Mouse (Mus musculus) megakaryocyte, embryonic 14.5 days (primary cell): ENCODE data around the gene Trip12. TPM values are rescaled to one million over a fixed set of nuclear protein-coding genes. Genes with fewer than 3 reads are reported as not detected.

Experiments
- H3K27me3 ChIP-seq: replicated peaks from 2 replicates; pipeline ENCODE3; 2012; ENCODE audit warnings: inconsistent platforms
- H3K36me3 ChIP-seq: replicated peaks from 2 replicates; pipeline ENCODE3; 2012; ENCODE audit warnings: low read length, inconsistent platforms, mixed read lengths
- H3K4me1 ChIP-seq: 2 replicates; pipeline ENCODE4 v1.6.1; 2012; ENCODE audit warnings: inconsistent platforms
- H3K4me3 ChIP-seq: replicated peaks from 2 replicates; pipeline ENCODE3; 2012; ENCODE audit warnings: moderate library complexity, mild to moderate bottlenecking, inconsistent platforms
- H3K9me3 ChIP-seq: 2 replicates; pipeline ENCODE4 v1.6.1; 2012; ENCODE audit warnings: inconsistent platforms
- FLI1 ChIP-seq: IDR thresholded peaks from 2 replicates; pipeline ENCODE4 v1.6.1; 2012; ENCODE audit warnings: low read length, inconsistent platforms, mixed read lengths
- GATA1 ChIP-seq: IDR thresholded peaks from 3 replicates; pipeline ENCODE4 v1.6.1; 2012; ENCODE audit warnings: mixed read lengths, low read length, inconsistent platforms, borderline replicate concordance
- polyA plus RNA-seq: library from polyadenylated mRNA; stranded (reverse); fragments of >175 nt; gene quantifications from 2 replicates; pipeline ENCODE4 v1.2.3, GENCODE M21; 2012; ENCODE audit warnings: low replicate concordance; ENCODE audit not compliant: insufficient read depth

Gene Trip12
- polyA plus RNA-seq, 1 experiment = 25.7 TPM

DNA sequence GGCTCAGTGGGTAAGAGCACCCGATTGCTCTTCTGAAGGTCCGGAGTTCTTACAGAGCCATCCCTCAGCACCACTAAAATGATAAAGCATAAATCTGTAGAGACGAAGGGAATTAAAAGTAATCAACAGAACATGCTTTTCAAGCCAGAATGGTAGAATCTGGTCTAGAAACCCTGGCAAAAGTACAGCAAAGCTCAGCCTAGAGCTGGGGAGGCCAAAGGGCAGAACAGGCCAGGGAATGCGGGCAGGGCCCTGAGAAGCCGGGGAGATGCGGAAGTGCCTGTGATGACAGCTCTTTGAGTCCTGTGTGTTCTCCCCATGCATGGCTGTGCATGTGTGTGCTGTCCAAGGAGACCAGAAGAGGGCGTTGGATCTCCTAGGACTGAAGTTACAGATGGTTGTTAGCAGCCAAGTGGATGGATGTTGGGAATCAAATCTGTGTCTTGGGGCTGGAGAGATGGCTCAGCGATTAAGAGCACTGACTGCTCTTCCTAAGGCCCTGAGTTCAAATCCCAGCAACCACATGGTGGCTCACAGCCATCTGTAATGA lies 39.3 kb upstream of the Trip12 start:
- no peaks in the 10 kb centered on the region for H3K36me3 ChIP-seq
- TF ChIP-seq GATA1 (no peak), FLI1 (no peak)
- no peaks in the 10 kb centered on the region for H3K27me3 ChIP-seq
- H3K4me3 ChIP-seq = no peak overlapping the region
- peaks cover 11% of the 10 kb centered on the region for H3K9me3 ChIP-seq
- no peaks in the 10 kb centered on the region for H3K4me1 ChIP-seq

DNA sequence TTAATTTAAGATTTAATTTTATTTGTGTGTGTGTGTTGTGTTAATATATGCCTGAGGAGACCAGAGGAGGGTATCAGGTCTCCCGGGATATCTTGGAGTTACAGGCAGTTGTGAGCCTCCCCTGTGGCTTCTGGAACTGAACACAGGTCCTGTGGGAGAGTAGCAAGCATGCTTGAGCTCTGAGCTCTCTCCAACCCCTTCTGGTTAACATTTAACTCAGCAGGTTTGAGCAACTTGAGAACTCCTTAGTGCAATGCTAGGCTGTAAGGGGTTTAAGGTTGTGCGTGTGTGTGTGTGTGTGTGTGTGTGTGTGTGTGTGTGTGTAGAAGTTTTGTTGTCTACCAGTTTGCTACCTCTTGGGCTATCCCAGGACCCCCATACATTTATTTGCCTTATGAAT lies 37.3 kb upstream of the Trip12 start:
- no peak overlapping the region for H3K4me3 ChIP-seq

DNA sequence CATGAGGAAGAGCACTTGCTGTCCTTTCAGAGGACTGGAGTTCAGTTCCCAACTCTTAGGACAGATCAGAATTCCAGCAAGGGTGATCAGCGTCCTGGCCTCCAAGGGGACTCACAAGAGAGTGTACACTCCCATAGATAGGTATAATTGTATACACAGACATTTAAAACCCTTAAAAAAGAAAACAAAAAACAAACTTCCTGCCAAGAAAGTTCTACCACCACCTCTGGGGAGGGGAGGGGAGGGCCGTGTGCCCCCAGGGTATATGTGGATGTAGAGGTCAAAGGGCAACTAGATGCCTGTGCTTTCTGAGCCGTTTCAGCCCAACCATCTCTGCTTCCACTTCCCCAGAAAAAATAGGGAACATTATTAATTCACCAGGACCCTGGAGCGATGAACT lies 32.6 kb upstream of the Trip12 start:
- Histone ChIP-seq H3K27me3 (no peaks in the 10 kb centered on the region), H3K36me3 (no peaks in the 10 kb centered on the region), H3K4me3 (no peak overlapping the region), H3K4me1 (no peaks in the 10 kb centered on the region), H3K9me3 (peaks cover 5% of the 10 kb centered on the region; the same call in 1 of the 2 replicates)
- TF ChIP-seq FLI1 (no peak), GATA1 (no peak)

More for the DNA sequence above, 37.3 kb upstream of the Trip12 start:
- Histone ChIP-seq H3K27me3 (no peaks in the 10 kb centered on the region), H3K4me1 (no peaks in the 10 kb centered on the region), H3K36me3 (no peaks in the 10 kb centered on the region), H3K9me3 (peaks cover 12% of the 10 kb centered on the region)
- no peak for TF ChIP-seq FLI1
- TF ChIP-seq GATA1 = no peak

DNA sequence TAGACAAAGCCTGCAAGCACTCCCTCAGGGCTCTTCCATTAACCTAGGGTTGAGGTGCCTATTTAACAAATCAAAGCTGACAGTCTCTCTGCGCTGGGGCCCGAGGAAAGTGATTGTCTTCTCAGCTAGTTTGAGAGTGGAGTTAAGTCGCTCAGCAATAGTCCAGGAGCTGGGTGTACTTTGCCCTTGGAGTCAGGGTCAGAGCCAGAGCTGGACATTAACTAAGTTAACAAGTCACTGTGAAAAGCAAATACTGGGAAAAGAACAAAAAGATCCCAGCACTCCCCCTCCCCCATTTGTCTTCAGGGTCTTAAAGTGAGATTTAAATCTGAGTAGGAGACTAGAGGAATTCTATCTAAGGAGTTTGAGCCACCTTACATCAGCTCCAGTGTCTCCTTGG lies 31.8 kb upstream of the Trip12 start:
- no peaks in the 10 kb centered on the region for H3K36me3 ChIP-seq
- peaks cover 5% of the 10 kb centered on the region; the same call in 1 of the 2 replicates for H3K9me3 ChIP-seq
- TF ChIP-seq FLI1 (no peak), GATA1 (no peak)
- H3K4me3 ChIP-seq = no peak overlapping the region
- no peaks in the 10 kb centered on the region for H3K4me1 ChIP-seq
- no peaks in the 10 kb centered on the region for H3K27me3 ChIP-seq

DNA sequence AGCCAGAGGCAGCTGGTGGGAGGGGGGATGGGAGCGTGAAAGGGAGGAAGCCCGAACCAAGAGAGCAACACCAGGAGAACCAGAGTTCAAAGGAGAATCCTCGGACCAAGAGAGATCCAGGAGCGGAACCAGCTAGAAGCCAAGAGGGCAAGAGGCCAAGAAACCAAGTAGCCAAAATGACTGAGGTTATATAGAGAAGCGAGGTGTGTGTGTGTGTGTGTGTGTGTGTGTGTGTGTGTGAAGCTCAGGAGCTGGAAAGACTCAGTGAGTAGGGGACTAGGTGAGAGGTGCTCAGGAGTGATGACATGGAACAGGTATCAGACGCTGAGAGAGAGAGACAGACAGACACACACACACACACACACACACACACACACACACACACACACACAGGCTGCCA lies 30.8 kb upstream of the Trip12 start:
- no peaks in the 10 kb centered on the region for H3K27me3 ChIP-seq
- H3K36me3 ChIP-seq = no peaks in the 10 kb centered on the region
- no peak overlapping the region for H3K4me3 ChIP-seq
- TF ChIP-seq FLI1 (no peak), GATA1 (no peak)
- peaks cover 8% of the 10 kb centered on the region; the same call in 1 of the 2 replicates for H3K9me3 ChIP-seq
- no peaks in the 10 kb centered on the region for H3K4me1 ChIP-seq

DNA sequence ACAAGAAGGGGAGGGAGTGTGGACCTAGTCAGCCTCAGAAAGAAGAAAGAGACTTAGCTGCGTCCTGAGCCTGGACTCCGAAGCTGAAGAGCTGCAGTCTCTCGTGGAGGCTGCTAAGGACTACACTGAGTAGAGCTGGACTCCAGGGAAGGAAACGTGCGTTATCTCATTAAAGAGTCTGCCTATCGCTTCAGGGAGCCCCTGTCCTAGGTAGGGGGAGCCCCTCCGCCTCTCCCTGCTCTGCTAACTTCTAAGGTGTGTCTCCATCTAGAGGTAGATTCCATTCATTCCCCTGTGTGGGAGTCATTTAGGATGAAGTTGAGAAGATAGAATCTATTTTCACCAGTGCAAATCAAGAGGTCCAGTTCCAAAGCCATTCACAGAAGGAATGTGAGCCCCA lies 29.2 kb upstream of the Trip12 start:
- Histone ChIP-seq H3K27me3 (no peaks in the 10 kb centered on the region), H3K4me3 (no peak overlapping the region), H3K4me1 (no peaks in the 10 kb centered on the region), H3K9me3 (peaks cover 3% of the 10 kb centered on the region; the same call in 1 of the 2 replicates), H3K36me3 (no peaks in the 10 kb centered on the region)
- no peak for TF ChIP-seq GATA1
- TF ChIP-seq FLI1 = no peak

DNA sequence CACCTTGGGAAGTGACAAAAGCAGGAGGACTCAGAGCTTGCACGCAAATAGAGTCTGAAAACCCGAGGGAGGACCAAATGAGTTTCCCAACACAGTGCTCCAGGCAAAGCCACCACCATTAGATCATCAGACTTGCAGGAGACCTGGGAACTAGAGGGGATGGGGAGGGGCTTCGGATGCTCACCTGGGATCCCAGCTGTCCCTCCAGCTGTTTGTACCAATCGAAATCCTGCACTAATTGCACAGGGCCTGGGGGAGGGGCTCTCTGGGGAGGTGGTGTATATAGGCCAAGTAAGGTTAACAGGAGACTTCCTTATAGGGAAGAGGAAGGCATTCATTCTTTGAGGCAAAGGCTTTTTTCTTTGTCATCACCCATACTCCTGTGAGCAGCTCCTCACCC lies 28.5 kb upstream of the Trip12 start:
- TF ChIP-seq FLI1 (no peak), GATA1 (no peak)
- peaks cover 3% of the 10 kb centered on the region; the same call in 1 of the 2 replicates for H3K9me3 ChIP-seq
- H3K4me1 ChIP-seq = no peaks in the 10 kb centered on the region
- no peaks in the 10 kb centered on the region for H3K27me3 ChIP-seq
- H3K36me3 ChIP-seq = no peaks in the 10 kb centered on the region
- H3K4me3 ChIP-seq = no peak overlapping the region

DNA sequence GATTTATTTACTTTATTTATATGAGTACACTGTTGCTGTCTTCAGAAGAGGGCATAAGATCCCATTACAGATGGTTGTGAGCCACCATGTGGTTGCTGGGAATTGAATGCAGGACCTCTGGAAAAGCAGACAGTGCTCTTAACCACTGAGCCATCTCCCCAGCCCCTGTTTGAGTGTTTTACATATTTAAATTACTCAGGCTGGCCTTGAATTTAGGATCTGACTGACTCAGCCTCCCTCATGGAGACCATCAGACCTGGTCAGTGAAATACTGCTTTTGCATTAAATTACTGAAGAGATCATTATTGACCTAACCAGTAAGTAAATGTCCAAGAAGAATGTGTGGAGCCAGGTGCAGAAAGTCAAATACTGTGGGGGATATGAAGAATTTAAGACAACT lies 28.0 kb upstream of the Trip12 start:
- Histone ChIP-seq H3K36me3 (no peaks in the 10 kb centered on the region), H3K4me1 (no peaks in the 10 kb centered on the region)
- TF ChIP-seq FLI1 (no peak), GATA1 (no peak)

DNA sequence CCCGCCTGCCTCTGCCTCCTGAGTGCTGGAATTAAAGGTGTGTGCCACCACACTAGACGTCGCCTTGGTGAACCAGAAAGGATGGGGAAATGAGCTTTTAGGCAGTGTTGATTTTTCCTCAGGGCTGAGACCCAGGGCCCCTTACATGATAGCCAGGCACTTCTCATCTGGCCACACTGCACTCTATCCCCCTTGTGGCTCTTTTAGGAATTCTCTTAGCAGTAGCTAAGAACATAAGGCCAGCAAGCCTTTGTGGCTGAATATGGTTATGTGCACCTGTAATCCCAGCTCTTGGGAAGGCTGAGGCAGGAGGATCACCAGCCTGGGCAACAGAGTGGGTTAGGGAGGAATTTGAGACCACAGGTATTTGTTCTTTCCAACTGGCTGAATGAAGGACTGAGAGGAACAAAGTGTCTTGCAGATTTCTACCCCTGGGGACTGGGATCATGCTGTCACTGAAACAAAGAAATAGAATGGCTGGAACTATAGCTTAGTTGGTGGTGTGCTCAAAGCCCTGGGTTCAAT lies 26.5 kb upstream of the Trip12 start:
- H3K27me3 ChIP-seq = no peaks in the 10 kb centered on the region
- peaks cover 4% of the 10 kb centered on the region; the same call in 1 of the 2 replicates for H3K4me1 ChIP-seq
- no peak overlapping the region for H3K4me3 ChIP-seq
- no peaks in the 10 kb centered on the region for H3K36me3 ChIP-seq
- TF ChIP-seq FLI1 (no peak), GATA1 (no peak)
- peaks cover 3% of the 10 kb centered on the region; the same call in 1 of the 2 replicates for H3K9me3 ChIP-seq

More for the DNA sequence above, 28.0 kb upstream of the Trip12 start:
- Histone ChIP-seq H3K9me3 (peaks cover 3% of the 10 kb centered on the region; the same call in 1 of the 2 replicates), H3K27me3 (no peaks in the 10 kb centered on the region), H3K4me3 (no peak overlapping the region)

DNA sequence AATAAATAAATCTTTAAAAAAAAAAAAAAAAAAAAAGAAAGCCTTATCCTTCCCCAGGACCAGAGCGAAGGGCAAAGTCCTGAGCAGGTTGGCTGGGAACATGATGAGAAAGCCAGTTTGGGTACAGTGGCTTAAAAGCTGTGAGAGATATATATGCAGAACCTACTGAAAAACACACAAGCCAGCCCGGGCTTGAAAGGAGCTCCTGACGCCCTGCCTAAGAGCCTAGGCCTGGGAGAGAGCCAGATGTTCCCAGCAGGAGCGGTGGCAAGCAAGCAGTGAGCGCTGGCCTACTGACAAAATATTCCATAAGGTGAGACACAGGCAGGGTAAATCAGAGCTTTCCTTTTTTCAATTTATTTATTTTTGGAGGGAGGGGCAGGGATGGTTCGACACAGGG lies 25.9 kb upstream of the Trip12 start:
- H3K9me3 ChIP-seq = peaks cover 3% of the 10 kb centered on the region; the same call in 1 of the 2 replicates
- no peak overlapping the region for H3K4me3 ChIP-seq
- no peaks in the 10 kb centered on the region for H3K36me3 ChIP-seq
- H3K27me3 ChIP-seq = no peaks in the 10 kb centered on the region
- TF ChIP-seq GATA1 = no peak
- no peak for TF ChIP-seq FLI1
- peaks cover 4% of the 10 kb centered on the region; the same call in 1 of the 2 replicates for H3K4me1 ChIP-seq

DNA sequence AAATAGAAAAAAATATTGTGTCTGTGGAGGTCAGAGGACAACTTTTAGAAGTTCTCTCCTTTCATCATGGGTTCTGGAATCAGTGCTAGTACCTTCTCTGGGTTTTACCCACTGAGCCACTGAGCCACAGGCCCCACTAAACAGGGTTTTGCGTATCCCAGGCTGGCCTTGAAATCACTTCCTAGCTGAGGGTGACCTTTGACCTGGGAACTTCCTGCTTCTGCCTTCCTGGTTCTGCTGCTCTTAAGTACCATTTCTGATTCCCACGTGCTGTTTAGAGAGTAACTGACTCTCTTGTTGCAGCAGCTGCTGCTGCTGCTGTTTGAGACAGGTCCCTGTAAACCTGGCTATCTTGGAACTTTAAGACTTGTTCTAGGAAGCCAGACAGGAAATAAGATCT lies 24.3 kb upstream of the Trip12 start:
- peaks cover 4% of the 10 kb centered on the region; the same call in 1 of the 2 replicates for H3K4me1 ChIP-seq
- no peak for TF ChIP-seq FLI1
- no peak for TF ChIP-seq GATA1

More for the DNA sequence above, 24.3 kb upstream of the Trip12 start:
- no peak overlapping the region for H3K4me3 ChIP-seq
- H3K9me3 ChIP-seq = peaks cover 3% of the 10 kb centered on the region; the same call in 1 of the 2 replicates
- no peaks in the 10 kb centered on the region for H3K36me3 ChIP-seq
- no peaks in the 10 kb centered on the region for H3K27me3 ChIP-seq
